Mouse (Mus musculus) limb, embryonic 13.5 days (tissue): ENCODE results near the gene Nexn. TPM values are rescaled to one million over a fixed set of nuclear protein-coding genes. Genes with fewer than 3 reads are reported as not detected.

Experiments
- ATAC-seq: fragments of 200-750 bp; cut with Nextera tagmentation; 2 replicates; pipeline ENCODE4 v1.8.0; 2017; ENCODE audit warnings: low read depth, moderate number of reproducible peaks, moderate TSS enrichment; ENCODE audit not compliant: low FRiP score
- H3K27ac ChIP-seq: fragments of 300-500 bp; sonication (generic); 2 replicates; pipeline ENCODE4 v1.5.1; 2015; ENCODE audit warnings: inconsistent platforms, mild to moderate bottlenecking, moderate library complexity
- H3K27me3 ChIP-seq: fragments of 300-500 bp; sonication (generic); 2 replicates; pipeline ENCODE4 v1.6.1; 2015; ENCODE audit warnings: mild to moderate bottlenecking, inconsistent platforms
- H3K36me3 ChIP-seq: fragments of 300-500 bp; sonication (generic); 2 replicates; pipeline ENCODE4 v1.6.1; 2015; ENCODE audit warnings: inconsistent platforms, mild to moderate bottlenecking, moderate library complexity
- H3K4me1 ChIP-seq: fragments of 300-500 bp; sonication (generic); 2 replicates; pipeline ENCODE4 v1.6.1; 2015; ENCODE audit warnings: inconsistent platforms
- H3K4me2 ChIP-seq: fragments of 300-500 bp; sonication (generic); replicated peaks from 2 replicates; pipeline ENCODE4 v1.6.1; 2015; ENCODE audit warnings: inconsistent platforms, mild to moderate bottlenecking, moderate library complexity
- H3K4me3 ChIP-seq: fragments of 300-500 bp; sonication (generic); 2 replicates; pipeline ENCODE4 v1.5.1; 2015; ENCODE audit warnings: moderate library complexity, mild to moderate bottlenecking, inconsistent platforms
- H3K9ac ChIP-seq: fragments of 300-500 bp; sonication (generic); 2 replicates; pipeline ENCODE4 v1.6.1; 2015; ENCODE audit warnings: mild to moderate bottlenecking, inconsistent platforms
- H3K9me3 ChIP-seq: fragments of 300-500 bp; sonication (generic); 2 replicates; pipeline ENCODE4 v1.6.1; 2016; ENCODE audit warnings: inconsistent platforms
- WGBS: fragments of 180-500 bp; shearing (Covaris S2); methylation state at CpG from one replicate; pipeline ENCODE4 v1.1.7; 2015; 5-methylcytosine and 5-hydroxymethylcytosine counted together
- polyA plus RNA-seq: library from polyadenylated mRNA; unstranded; fragments of >200 nt; fragmentation: Nextera tagmentation; extraction: Ambion mirVana; gene quantifications from 2 replicates; pipeline ENCODE4 v1.2.1, GENCODE M21; 2015

Gene Nexn
- polyA plus RNA-seq, 1 experiment from 2014 or later = 27.9 TPM

- H3K36me3 ChIP-seq = peaks cover 25% of the 10 kb centered on the region
- H3K4me3 ChIP-seq = no peak overlapping the region
- H3K27me3 ChIP-seq = no peaks in the 10 kb centered on the region
- peak overlapping the region; percentile 23 for H3K4me2 ChIP-seq
- H3K4me1 ChIP-seq = peaks cover 27% of the 10 kb centered on the region
- 67% methylated on average over 4 of the region's 4 CpGs for WGBS
- ATAC-seq = no peak
- no peak overlapping the region for H3K27ac ChIP-seq
- H3K9ac ChIP-seq = no peak overlapping the region
- H3K9me3 ChIP-seq = no peaks in the 10 kb centered on the region
Observed at GRCm38 (mm10) chr3:152189306-152189705, 76.8 kb downstream of the Nexn start.

Other genes starting within 250 kb of the Nexn start
- 2.7 and 3.3 TPM in 2 replicates for gene Gipc2, start 100.1 kb downstream of the Nexn start, polyA plus RNA-seq
- 34.2 and 37.2 TPM in 2 replicates for gene Dnajb4, start 56.0 kb downstream of the Nexn start, polyA plus RNA-seq
- 325 and 338 TPM in 2 replicates for gene Fubp1, start 55.9 kb downstream of the Nexn start, polyA plus RNA-seq
- gene Miga1, start 74.1 kb upstream of the Nexn start, polyA plus RNA-seq = 19.0 and 21.9 TPM in 2 replicates
- gene Usp33, start 80.1 kb upstream of the Nexn start, polyA plus RNA-seq = 44.1 and 50.6 TPM in 2 replicates
- 46.7 and 49.3 TPM in 2 replicates for gene Zzz3, start 129.1 kb upstream of the Nexn start, polyA plus RNA-seq